Mouse (Mus musculus) subcutaneous adipose tissue, adult 2 months (tissue): ENCODE results near the gene Naa60. TPM values are rescaled to one million over a fixed set of nuclear protein-coding genes. Genes with fewer than 3 reads are reported as not detected.

ENCODE experiments used
- polyA plus RNA-seq: library from polyadenylated mRNA; depleted of rRNA; stranded (reverse); fragments of >200 nt; gene quantifications from 2 replicates; pipeline ENCODE4 v1.2.3, GENCODE M21; 2012; ENCODE audit warnings: low replicate concordance; rRNA removed

The Naa60 gene
- 74.6 and 92.9 TPM in 2 replicates for polyA plus RNA-seq

DNA sequence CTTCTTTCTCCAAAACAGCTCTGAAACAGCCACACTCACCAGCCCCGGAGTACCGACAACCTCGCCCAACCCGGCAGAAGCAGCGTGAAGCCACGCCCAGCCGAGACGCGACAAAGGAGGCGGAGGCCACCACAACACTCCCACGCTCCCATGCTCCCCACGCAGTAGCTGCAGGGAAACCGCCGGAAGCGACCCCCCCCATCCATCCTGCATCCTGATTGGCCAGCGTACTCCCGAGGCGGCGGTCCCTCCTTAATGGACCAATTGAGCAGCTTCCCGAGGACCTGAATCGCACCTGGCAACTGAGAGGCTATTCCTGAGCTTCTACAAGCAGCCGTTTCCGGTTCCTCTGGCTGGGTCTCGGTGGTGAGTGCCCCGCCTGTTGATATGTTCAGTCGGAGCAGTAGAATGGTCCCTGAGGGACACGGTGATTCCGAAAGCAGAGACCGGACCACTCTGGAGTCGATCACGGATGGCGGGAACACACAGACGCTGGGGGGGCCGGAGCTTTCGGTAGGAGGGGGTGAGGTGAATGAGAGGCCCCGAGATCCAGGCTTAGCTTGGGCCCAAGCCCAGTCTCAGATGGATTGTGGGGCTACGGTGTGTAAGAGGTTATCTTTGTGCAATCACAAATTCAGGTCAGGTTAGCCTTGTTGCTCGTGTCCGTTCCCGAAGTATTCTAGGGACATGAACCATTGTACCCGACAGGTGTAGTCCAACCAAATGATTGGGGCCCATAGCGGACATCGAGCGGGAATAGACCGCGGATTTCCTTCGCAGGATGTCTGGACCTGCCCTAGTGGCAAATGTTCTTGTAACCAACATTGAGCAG is at the start of gene Naa60:
Gene Naa60, plus strand, starts transcription at position 160 of the 832 bp plus-strand sequence.

DNA sequence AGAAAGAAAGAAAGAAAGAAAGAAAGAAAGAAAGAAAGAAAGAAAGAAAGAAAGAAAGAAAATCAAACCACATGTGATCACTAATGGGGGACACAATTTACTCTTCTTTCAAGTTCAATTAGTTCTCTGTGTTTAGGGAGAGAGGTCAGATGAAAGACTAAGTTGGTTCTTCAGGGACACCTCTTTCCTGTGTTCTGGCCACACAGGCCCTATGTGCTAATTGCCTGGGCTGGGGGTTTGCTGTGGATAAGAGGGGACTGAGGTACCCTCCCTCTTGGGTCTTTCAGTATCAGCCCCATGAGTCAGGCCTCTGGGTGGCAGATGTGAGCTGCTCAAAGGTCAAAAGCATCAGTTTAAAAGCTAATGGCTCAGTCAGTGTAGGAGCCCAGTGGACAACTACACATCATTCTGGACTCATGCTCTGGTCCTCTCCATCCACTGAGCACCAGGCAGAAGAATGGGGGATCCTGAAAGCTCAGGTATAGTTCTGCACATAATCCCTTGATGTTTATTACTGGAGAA is 41.5 kb upstream of the Naa60 start, which contains the start of gene Olfr15:
Gene Olfr15, plus strand, starts transcription at position 291 of the 522 bp plus-strand sequence.

GRCm38 (mm10) chr16:3846711-3847518 is 25.3 kb upstream of the Naa60 start, which contains the start of gene Zfp174:
Gene Zfp174, plus strand, starts transcription at chr16:3847268.

DNA sequence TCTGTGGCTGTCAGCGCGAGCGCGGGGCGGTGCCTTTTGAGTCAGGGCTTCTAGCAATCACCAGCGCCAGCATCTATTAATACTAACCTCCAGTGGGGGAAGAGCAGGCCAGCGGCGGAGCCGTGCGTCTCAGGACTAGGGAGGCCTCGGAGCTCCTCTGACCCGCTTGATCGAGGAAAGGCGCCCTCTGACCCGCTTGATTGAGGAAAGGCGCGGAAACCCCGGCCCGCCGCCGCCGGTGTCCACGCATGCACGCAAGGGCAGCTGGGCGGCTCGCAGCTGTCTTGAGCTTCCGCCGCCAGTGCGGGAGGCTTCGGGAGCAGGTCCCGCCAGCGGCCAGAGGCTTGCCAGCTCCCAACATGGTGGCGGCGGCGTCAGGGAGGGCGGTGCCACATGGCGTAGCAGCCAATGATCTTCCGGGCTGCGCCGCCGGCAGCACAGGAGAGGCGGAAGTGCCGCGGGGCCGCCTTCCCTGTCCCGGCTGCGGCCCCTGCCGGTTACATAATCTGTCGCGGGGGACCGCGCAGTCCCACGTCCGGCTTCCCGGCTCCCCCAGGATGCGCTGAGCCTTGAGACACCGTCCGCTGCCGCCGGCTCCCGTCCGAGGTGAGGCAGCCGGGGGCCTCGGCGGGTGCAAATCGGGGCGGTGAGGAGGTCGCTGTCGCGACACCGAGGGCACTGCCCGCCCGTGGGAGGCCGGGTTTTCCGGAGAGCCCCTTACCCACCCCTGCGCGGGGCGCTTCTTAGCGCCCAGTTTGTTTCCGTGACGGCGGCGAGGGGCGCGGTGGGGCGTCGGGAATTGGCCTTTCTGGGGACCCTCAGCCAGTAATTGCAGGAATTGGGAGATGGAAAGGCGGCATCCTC is 12.3 kb downstream of the Naa60 start, which contains the start of the genes Zfp597 and Gm20695:
Gene Zfp597, minus strand, starts transcription at position 361 of the 864 bp plus-strand sequence.
Gene Gm20695, plus strand, starts transcription at position 448 of the 864 bp plus-strand sequence.

GRCm38 (mm10) chr16:3908537-3909111 is 36.4 kb downstream of the Naa60 start, which contains the start of the genes 1700037C18Rik and Cluap1:
Gene 1700037C18Rik, minus strand, starts transcription at chr16:3908689.
Gene Cluap1, plus strand, starts transcription at chr16:3908801.

Other genes with a start within 250 kb of the Naa60 start
- gene Mefv, start 154.3 kb upstream of the Naa60 start, polyA plus RNA-seq = 0.14 and 0.45 TPM in 2 replicates
- gene Zfp263, start 128.3 kb upstream of the Naa60 start, polyA plus RNA-seq = 6.2 and 12.8 TPM in 2 replicates
- gene Olfr15, start 41.5 kb upstream of the Naa60 start, polyA plus RNA-seq = not detected in 2 replicates
- 1.7 TPM in 2 replicates for gene Zfp174, start 25.1 kb upstream of the Naa60 start, polyA plus RNA-seq
- gene Zfp597, start 12.2 kb downstream of the Naa60 start, polyA plus RNA-seq = 2.4 and 3.6 TPM in 2 replicates
- gene Gm20695, start 12.3 kb downstream of the Naa60 start, polyA plus RNA-seq = 0.29 TPM in 1 of 2 replicates, not detected in the other
- 7.1 and 7.5 TPM in 2 replicates for gene 1700037C18Rik, start 36.3 kb downstream of the Naa60 start, polyA plus RNA-seq
- 3.5 and 9.6 TPM in 2 replicates for gene Cluap1, start 36.4 kb downstream of the Naa60 start, polyA plus RNA-seq
- gene Nlrc3, start 104.3 kb downstream of the Naa60 start, polyA plus RNA-seq = 2.2 and 4.0 TPM in 2 replicates
- 12.5 and 29.1 TPM in 2 replicates for gene Slx4, start 131.4 kb downstream of the Naa60 start, polyA plus RNA-seq
- gene Dnase1, start 164.6 kb downstream of the Naa60 start, polyA plus RNA-seq = 0.06 TPM in 2 replicates
- gene Trap1, start 205.5 kb downstream of the Naa60 start, polyA plus RNA-seq = 141 and 173 TPM in 2 replicates